ENCODE assay signal across 8 mouse cellular contexts in genomic region chr6:82091773-82092172, GRCm38 (mm10). TPM values are rescaled to one million over a fixed set of nuclear protein-coding genes. Genes with fewer than 3 reads are reported as not detected.
DNase-seq lines count a peak whose midpoint lies in the region; ATAC-seq lines count a peak whose summit lies in the region.

No protein-coding gene starts in this region.

- DNase-seq in embryo, embryonic 9.5 days (ENCODE audit: extremely low spot score): peak; percentile 54
- no peak for DNase-seq in spleen, postnatal 10 days (ENCODE audit: low spot score in 2 of 2)
- no peak for DNase-seq in gastrocnemius, adult 8-10 months (ENCODE audit: low spot score in 2 of 2)
- DNase-seq in thymus, postnatal 14 days: no peak

- WGBS in hindbrain, embryonic 15.5 days: 1% methylated on average over 28 of the region's 28 CpGs
- WGBS in midbrain, embryonic 15.5 days: 2% methylated on average over 28 of the region's 28 CpGs

- H3K4me2 ChIP-seq in hindbrain, embryonic 15.5 days: peak overlapping the region; percentile 72
- peak overlapping the region; percentile 68 for H3K4me2 ChIP-seq in midbrain, embryonic 15.5 days

- H3K9ac ChIP-seq in hindbrain, embryonic 15.5 days: peak overlapping the region; percentile 41
- peak overlapping the region; percentile 32 for H3K9ac ChIP-seq in midbrain, embryonic 15.5 days

- H3K4me3 ChIP-seq in megakaryocyte, embryonic 14.5 days (replicated peaks): peak overlapping the region; percentile 78
- peak overlapping the region; percentile 34 for H3K4me3 ChIP-seq in hindbrain, embryonic 15.5 days
- peak overlapping the region; percentile 36 for H3K4me3 ChIP-seq in midbrain, embryonic 15.5 days

- H3K27ac ChIP-seq in hindbrain, embryonic 15.5 days (replicated peaks): no peak overlapping the region
- no peak overlapping the region for H3K27ac ChIP-seq in midbrain, embryonic 15.5 days

- H3K4me1 ChIP-seq in megakaryocyte, embryonic 14.5 days: peaks cover 17% of the 10 kb centered on the region
- H3K4me1 ChIP-seq in hindbrain, embryonic 15.5 days (replicated peaks): peaks cover 12% of the 10 kb centered on the region
- H3K4me1 ChIP-seq in midbrain, embryonic 15.5 days: peaks cover 8% of the 10 kb centered on the region; the same call in 1 of the 2 replicates

- H3K27me3 ChIP-seq in megakaryocyte, embryonic 14.5 days (replicated peaks): peaks cover 15% of the 10 kb centered on the region
- peaks cover 9% of the 10 kb centered on the region; the same call in 1 of the 2 replicates for H3K27me3 ChIP-seq in hindbrain, embryonic 15.5 days
- H3K27me3 ChIP-seq in midbrain, embryonic 15.5 days (replicated peaks): 0 out of 2 replicates have a peak, but pooled peaks cover 6% of the 10 kb centered on the region

- no peak for ATAC-seq in megakaryocyte, adult 5-6 weeks (ENCODE audit: poor library complexity, severe bottlenecking)
- ATAC-seq in hindbrain, embryonic 15.5 days (ENCODE audit: low FRiP score, low read depth): peak; percentile 42; the same call in 1 of the 2 replicates
- ATAC-seq in midbrain, embryonic 15.5 days (replicated peaks): peak; percentile 60

- H3K9me3 ChIP-seq in megakaryocyte, embryonic 14.5 days: peaks cover 13% of the 10 kb centered on the region
- H3K9me3 ChIP-seq in hindbrain, embryonic 15.5 days: no peaks in the 10 kb centered on the region
- H3K9me3 ChIP-seq in midbrain, embryonic 15.5 days: no peaks in the 10 kb centered on the region

- H3K36me3 ChIP-seq in megakaryocyte, embryonic 14.5 days (replicated peaks; ENCODE audit: low read length): no peaks in the 10 kb centered on the region
- no peaks in the 10 kb centered on the region for H3K36me3 ChIP-seq in hindbrain, embryonic 15.5 days
- H3K36me3 ChIP-seq in midbrain, embryonic 15.5 days (replicated peaks): no peaks in the 10 kb centered on the region

RNA-seq across cellular contexts. Expression of gene Eva1a, which starts 50.9 kb away (rescaled TPM):
- polyA plus RNA-seq in megakaryocyte, embryonic 14.5 days (2012; ENCODE audit: insufficient read depth, low replicate concordance): 0.83 TPM in 1 of 2 replicates, not detected in the other
- not detected in 2 replicates for total RNA-seq in megakaryocyte, adult 5-6 weeks (2015)
- not detected in 2 replicates for total RNA-seq in megakaryocyte, adult 5-6 weeks (2017)
- 0.49 and 0.60 TPM in 2 replicates for polyA plus RNA-seq in hindbrain, embryonic 15.5 days (2015; fragmentation: Nextera tagmentation; extraction: Ambion mirVana)
- polyA plus RNA-seq in midbrain, embryonic 15.5 days (2015; fragmentation: Nextera tagmentation; extraction: Ambion mirVana): 0.63 and 0.77 TPM in 2 replicates
- 1 to 10 TPM in 1 of 4 experiments, under 1 TPM in 3; 0.56 to 1.4 (median 0.73) TPM for total RNA-seq in gastrocnemius, adult 8-10 months (2022)
